Mouse (Mus musculus) mature B cell (primary cell): ENCODE data around the gene Tgfa.

Source experiments
- in situ Hi-C: fragments of 300-500 bp; cut with MboI; formaldehyde crosslinking; loops from 2 replicates; pipeline ENCODE4 v1.14.3; 2019

Gene Tgfa

GRCm38 (mm10) chr6:86194941-86195932 is at the start of gene Tgfa:
Gene Tgfa, plus strand, starts transcription at chr6:86195223.
- in situ Hi-C loops, result no loop called here

DNA sequence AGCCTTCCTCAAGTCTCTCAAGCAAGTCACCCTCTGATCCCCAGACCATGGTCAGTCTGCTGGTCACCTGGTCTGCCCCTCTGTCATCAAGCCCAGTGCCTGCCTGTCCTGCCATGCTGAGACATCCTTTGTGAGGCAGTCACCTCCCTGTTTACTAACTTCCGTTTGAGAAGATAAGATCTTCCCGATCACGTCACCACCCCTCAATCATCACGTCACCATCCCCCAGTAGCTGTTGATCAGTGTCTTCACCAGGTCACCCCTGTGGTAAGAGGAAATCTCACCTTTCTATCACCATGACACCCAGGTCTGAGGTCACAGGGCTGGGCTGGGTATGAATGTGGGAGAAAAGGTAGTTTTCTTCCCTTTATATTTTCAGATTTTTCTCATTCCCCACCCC is 46.5 kb upstream of the Tgfa start:
- in situ Hi-C loops, result loop anchor here (25.0 kb wide), 1 partner anchor 214 kb away; the partner anchor contains the start of genes Fam136a and Snrpg

- in situ Hi-C loops, result loop anchor here (25.0 kb wide), 1 partner anchor 213 kb away; the partner anchor contains the start of genes Fam136a and Snrpg
Measured at GRCm38 (mm10) chr6:86149001-86149400, 46.0 kb upstream of the Tgfa start.

- in situ Hi-C loops, result no loop called here
Measured at GRCm38 (mm10) chr6:86152676-86153075, 42.3 kb upstream of the Tgfa start.

DNA sequence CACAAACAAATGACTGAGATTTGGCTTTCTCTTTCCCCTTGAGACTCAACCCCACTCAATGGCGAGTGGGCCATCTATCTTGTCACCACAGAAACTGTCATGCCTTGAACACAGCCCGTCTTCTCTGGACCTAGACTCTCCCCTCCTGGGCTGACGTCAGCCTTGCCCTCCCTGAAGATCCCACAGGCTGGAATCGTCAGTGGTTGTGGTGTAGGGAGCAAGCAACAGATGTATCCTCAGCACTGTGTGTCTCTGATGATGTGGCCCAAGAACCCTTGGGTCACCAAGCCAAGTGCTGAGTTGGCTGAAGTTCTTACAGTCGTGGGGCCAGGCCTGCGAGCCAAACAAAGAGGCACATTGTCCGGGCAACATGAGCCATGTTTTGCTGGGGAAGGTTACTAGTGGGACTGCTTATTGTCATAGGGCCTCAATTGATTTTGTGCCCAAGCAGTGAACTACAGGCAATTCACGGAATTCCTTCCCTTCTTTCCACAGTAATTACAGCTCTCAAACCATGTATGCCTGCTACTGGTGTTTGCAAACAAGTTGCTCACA is 41.5 kb upstream of the Tgfa start:
- in situ Hi-C loops, result no loop called here

GRCm38 (mm10) chr6:86154006-86154405 is 41.0 kb upstream of the Tgfa start:
- in situ Hi-C loops, result no loop called here

GRCm38 (mm10) chr6:86154481-86154880 is 40.5 kb upstream of the Tgfa start:
- in situ Hi-C loops, result no loop called here

- in situ Hi-C loops, result no loop called here
Measured at GRCm38 (mm10) chr6:86157253-86158234, 37.5 kb upstream of the Tgfa start.

DNA sequence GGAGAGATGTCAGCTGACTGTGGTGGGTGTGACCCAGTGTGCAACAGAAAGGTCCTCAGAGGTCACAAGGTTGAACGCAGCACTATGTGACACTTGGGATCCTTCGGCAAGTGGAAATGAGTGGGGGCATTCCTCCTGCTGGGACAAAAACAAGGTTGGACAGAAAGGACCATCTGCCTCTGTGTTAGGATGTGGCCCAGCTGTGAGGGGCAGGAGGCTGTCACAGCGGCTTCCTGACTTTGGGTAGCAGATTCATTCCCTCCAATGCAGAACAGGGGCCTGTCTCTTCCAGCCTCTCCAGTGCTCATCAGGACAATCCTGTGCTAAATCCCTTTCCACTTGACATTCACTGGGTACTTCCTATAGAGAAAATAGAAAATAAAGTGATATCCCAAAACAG is 34.1 kb upstream of the Tgfa start:
- in situ Hi-C loops, result no loop called here

DNA sequence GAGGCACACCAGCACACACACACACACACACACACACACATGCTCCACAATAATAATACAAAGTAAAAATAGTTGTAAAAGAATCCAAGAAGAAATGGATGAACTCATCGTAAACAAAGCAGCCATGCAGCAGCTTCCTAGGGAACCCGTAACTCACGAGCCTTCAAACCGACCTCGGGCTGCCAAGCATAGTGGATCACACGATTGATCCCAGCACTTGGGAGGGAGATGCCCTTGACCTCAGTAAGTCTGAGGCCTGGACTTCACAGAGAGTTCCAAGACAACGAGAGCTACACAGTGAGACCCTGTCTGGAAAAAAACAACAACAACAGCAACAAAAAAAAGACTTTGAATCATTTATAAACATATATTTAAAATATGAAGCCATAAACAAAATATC is 33.4 kb upstream of the Tgfa start:
- in situ Hi-C loops, result no loop called here

DNA sequence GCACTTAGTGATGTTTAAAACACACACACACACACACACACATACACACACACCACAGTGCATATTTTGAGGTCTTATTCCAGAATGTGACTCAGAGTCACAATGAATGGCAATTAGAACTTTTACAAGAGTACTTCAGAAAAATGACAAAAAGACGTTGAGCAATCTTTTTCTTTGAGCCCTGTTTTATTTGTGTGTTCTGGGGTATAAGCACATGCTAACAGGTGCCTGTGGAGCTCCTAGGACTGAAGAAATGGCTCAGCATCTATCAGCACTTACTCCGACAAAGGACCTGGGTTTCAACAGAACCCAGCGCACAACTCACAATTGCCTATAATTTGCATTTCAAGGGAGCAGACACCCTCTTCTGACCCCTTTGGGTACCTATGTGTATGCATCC is 31.0 kb upstream of the Tgfa start:
- in situ Hi-C loops, result no loop called here

DNA sequence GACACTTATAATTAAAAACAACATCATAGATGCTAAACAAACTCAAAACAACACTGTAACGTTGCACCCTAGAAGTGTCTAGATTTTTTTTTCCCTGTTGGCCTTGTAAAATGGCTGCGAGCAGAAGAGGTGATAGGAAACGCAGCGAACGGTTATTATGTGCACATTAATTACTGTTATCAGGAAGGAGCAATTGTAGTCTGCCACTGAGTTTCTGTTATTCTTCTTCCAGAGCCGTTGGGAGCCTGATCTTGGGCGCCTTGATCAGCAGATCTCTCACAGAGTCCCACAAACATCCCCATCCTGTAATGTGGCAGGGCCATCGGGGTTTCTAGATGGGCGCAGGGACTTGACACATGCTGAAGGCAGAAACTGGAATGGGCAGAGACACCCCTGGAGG is 28.6 kb upstream of the Tgfa start:
- in situ Hi-C loops, result no loop called here

- in situ Hi-C loops, result no loop called here
Measured at GRCm38 (mm10) chr6:86167851-86168250, 27.2 kb upstream of the Tgfa start.

- in situ Hi-C loops, result no loop called here
Measured at GRCm38 (mm10) chr6:86169166-86169565, 25.9 kb upstream of the Tgfa start.

DNA sequence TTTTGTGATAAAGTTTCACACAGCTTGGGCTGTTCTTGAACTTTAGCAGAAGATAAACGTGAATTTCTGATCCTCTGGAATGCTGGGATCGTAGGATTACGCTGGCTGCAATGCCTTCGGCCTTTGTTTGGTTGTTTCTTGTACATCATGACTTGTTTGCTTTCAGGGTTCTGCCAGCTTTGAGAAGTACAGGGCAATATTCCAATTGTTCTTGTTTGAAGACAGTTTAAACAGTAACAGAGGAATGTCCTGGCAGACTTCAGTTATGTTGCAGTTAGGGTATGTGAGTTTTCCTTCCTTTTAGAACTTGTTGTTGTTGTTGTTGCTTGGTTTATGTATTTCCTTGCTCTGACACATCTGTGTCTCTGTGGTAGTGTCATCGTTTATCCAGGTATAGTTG is 18.8 kb upstream of the Tgfa start:
- in situ Hi-C loops, result no loop called here

- in situ Hi-C loops, result no loop called here
Measured at GRCm38 (mm10) chr6:86176721-86177120, 18.3 kb upstream of the Tgfa start.

GRCm38 (mm10) chr6:86177331-86177982 is 17.6 kb upstream of the Tgfa start:
- in situ Hi-C loops, result no loop called here

DNA sequence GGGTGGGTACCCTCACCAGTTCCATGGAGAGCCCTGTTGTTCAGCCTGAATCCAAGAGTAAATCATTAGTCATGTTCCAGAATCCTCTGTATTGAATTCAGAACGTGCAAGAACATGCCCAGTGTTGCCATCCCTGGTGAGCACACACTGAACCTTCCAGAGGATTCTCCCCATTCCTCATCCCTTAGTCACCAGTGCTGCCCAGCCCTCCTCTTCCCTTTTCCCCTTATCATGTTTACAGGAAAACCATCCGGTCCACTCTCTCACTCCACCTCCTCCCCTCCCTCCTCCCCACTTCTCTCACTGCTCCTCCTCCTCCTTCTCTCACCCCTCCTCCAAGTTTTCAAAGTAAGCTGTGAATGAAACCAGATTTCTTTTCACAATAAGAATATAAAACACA is 14.4 kb upstream of the Tgfa start:
- in situ Hi-C loops, result no loop called here

DNA sequence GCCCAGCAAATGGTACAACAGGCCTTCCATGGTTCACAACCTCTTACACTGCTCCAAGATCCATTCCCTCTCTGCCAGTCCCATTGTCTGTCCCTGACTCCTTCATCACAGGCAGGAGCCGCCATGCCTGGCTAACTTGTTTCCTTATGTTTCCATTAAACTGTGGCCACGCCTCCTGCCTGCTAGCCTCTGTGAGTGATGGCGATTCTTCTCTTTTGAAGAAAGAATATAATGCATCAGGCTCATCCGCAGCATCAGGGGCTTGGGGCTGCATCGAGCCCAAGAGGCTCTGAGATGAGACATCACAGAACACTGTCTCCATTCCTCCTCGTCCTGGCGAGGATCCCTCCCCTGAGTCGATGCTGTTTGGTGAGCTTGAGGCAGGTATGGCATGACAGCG is 13.0 kb upstream of the Tgfa start:
- in situ Hi-C loops, result no loop called here

DNA sequence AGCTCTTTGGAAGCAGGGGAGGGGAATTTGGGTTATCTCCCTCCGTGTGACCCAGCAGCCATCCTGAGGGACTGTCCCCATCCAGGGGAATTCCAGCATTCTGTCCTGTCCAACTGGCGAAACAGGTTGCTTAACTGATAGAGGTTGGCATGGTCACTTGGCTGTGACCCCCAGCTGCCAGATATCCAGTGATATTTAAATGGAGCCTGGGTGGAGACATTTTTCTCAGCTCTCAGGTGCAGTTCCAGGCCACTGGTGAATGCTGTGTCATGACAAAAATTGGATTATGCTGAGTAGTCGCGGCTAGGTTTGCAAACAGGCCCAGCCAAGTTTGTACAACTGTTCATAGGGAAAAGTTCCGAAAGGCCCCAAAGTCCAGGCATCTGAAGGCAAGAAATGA is 12.4 kb upstream of the Tgfa start:
- in situ Hi-C loops, result no loop called here
